Mouse (Mus musculus) G1E (cell line): ENCODE measurements at regions not wholly inside any gene's neighbourhood (a gene's known extent, or its start where the extent isn't known, plus 50 kb on each side); places are given as distances from the start of the nearest gene placed in this dataset.

Experiments used
- CTCF ChIP-seq: IDR thresholded peaks from 2 replicates; pipeline ENCODE4 v1.5.1; 2012; ENCODE audit warnings: low read depth, low read length, inconsistent platforms, mixed read lengths
- GATA1 ChIP-seq: IDR thresholded peaks from 2 replicates; pipeline ENCODE4 v1.6.1; 2012; ENCODE audit warnings: borderline replicate concordance, low read length, inconsistent platforms, mixed read lengths
- TAL1 ChIP-seq: conservative IDR thresholded peaks from 2 replicates; pipeline ENCODE4 v1.6.1; 2012; ENCODE audit warnings: low read depth, low read length, inconsistent platforms, mixed read lengths

DNA sequence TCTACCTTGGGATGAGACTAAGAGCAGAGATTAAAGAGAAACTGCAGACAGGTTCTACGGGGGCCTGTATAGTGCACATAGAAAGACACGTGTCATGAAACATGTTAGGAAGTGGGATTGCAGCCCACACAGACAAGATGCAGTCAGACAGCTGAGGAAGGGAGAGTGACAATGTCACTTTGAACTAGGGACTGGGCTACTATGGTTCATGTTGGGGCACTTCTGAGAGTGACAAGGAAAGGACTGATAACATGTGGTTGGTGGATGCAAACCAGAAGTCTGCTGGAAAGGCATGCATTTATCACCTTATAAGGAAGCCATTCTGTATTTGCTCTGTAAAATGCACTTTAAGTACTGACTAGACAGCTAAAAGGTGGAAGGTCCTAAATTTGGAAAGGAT lies 148.3 kb downstream of the Cetn3 start:
- TF ChIP-seq TAL1 (no peak), CTCF (no peak), GATA1 (no peak)
